Mouse (Mus musculus): ENCODE data around the gene Mfsd9. TPM values are rescaled to one million over a fixed set of nuclear protein-coding genes. Genes with fewer than 3 reads are reported as not detected.

Mfsd9 gene
- total RNA-seq (2012; rRNA removed), result not detected in 2 replicates
- not detected in 2 replicates for total RNA-seq (2014; rRNA removed)
- not detected in 2 replicates for polyA plus RNA-seq (2012; ENCODE audit: insufficient read length, low read depth)

- H3K36me3 ChIP-seq (replicated peaks in 1 of 2; ENCODE audit: control insufficient read depth in 1 of 2, insufficient read depth in 1 of 2, low read length in 1 of 2), result no peaks in the 10 kb centered on the region
- H3K4me2 ChIP-seq (ENCODE audit: insufficient read depth, low read depth, poor library complexity, severe bottlenecking), result no peak within 1 kb of the TSS
- H3K27ac ChIP-seq (ENCODE audit: insufficient read depth, low read depth), result no peak within 1 kb of the TSS
- no peaks in the 10 kb centered on the region for H3K79me2 ChIP-seq (replicated peaks; ENCODE audit: control insufficient read depth, extremely low read depth, insufficient read depth, poor library complexity, severe bottlenecking)
- H3K9me3 ChIP-seq (replicated peaks; ENCODE audit: low read length), result peaks cover 72% of the 10 kb centered on the region
- dilution Hi-C loops (cut with MboI; ENCODE audit: extremely low pct_ligation_motif_present, extremely low pct_unique_long_range_greater_than_20kb, low sequenced_read_pairs), result no loop called here
- in situ Hi-C loops (cut with MboI; ENCODE audit: low pct_ligation_motif_present, low pct_unique_long_range_greater_than_20kb, low sequenced_read_pairs), result no loop called here
- no peak for DNase-seq (ENCODE audit: extremely low read depth)
- no peaks in the 10 kb centered on the region for H3K27me3 ChIP-seq (replicated peaks)
- no peaks in the 10 kb centered on the region for H3K4me1 ChIP-seq (ENCODE audit: control insufficient read depth in 1 of 2, insufficient read depth in 2 of 2)
- H3K4me3 ChIP-seq (replicated peaks in 1 of 3; ENCODE audit: low read depth in 2 of 3, low read length in 2 of 3, poor library complexity in 1 of 3), result no peak within 1 kb of the TSS
- no peak for TF ChIP-seq ZC3H11A (IDR thresholded peaks at IDR 0.05; ENCODE audit: low read depth, low read length)
- TF ChIP-seq TCF12 (IDR thresholded peaks at IDR 0.05; ENCODE audit: low read depth, low read length), result no peak
- TF ChIP-seq RCOR1 (conservative IDR thresholded peaks at IDR 0.05; ENCODE audit: low read depth, low read length), result no peak
- TF ChIP-seq MEF2A (IDR thresholded peaks at IDR 0.05; ENCODE audit: borderline replicate concordance, low read depth, low read length), result no peak
- no peak for TF ChIP-seq POLR2AphosphoS2 (IDR thresholded peaks at IDR 0.05; ENCODE audit: low read depth, low read length)
- TF ChIP-seq IRF4 (IDR thresholded peaks at IDR 0.05; ENCODE audit: low read depth, low read length), result no peak
- TF ChIP-seq POLR2A (IDR thresholded peaks at IDR 0.05; ENCODE audit: low read depth, low read length), result no peak
- TF ChIP-seq ETS1 (conservative IDR thresholded peaks at IDR 0.05; ENCODE audit: low read depth, low read length), result no peak
- no peak for TF ChIP-seq UBTF (IDR thresholded peaks at IDR 0.05; ENCODE audit: low read depth, low read length)
- no peak for TF ChIP-seq USF1 (IDR thresholded peaks at IDR 0.05; ENCODE audit: low read depth, low read length)
- TF ChIP-seq CHD2 (IDR thresholded peaks at IDR 0.05; ENCODE audit: low read length), result no peak
- no peak for TF ChIP-seq BHLHE40 (IDR thresholded peaks at IDR 0.05; ENCODE audit: low read depth, low read length)
- TF ChIP-seq SMC3 (IDR thresholded peaks at IDR 0.05; ENCODE audit: low read depth, low read length), result no peak
- TF ChIP-seq MAX (IDR thresholded peaks at IDR 0.05; ENCODE audit: low read length), result no peak
- TF ChIP-seq ZKSCAN1 (IDR thresholded peaks at IDR 0.05; ENCODE audit: borderline replicate concordance, low read depth, low read length), result no peak
- H3K9ac ChIP-seq (ENCODE audit: insufficient read depth, low read depth), result no peak within 1 kb of the TSS
Measured at GRCm38 (mm10) chr1:40790324-40791141, at the start of gene Mfsd9. Gene Mfsd9 (minus strand): TSS chr1:40790687.

- Histone ChIP-seq H3K27me3 (replicated peaks) (no peaks in the 10 kb centered on the region), H3K4me1 (ENCODE audit: control insufficient read depth in 1 of 2, insufficient read depth in 2 of 2) (no peaks in the 10 kb centered on the region), H3K79me2 (replicated peaks; ENCODE audit: control insufficient read depth, extremely low read depth, insufficient read depth, poor library complexity, severe bottlenecking) (no peaks in the 10 kb centered on the region), H3K9ac (ENCODE audit: insufficient read depth, low read depth) (no peak overlapping the region), H3K4me2 (ENCODE audit: insufficient read depth, low read depth, poor library complexity, severe bottlenecking) (no peak overlapping the region), H3K36me3 (replicated peaks in 1 of 2; ENCODE audit: control insufficient read depth in 1 of 2, insufficient read depth in 1 of 2, low read length in 1 of 2) (no peaks in the 10 kb centered on the region), H3K27ac (ENCODE audit: insufficient read depth, low read depth) (no peak overlapping the region), H3K9me3 (replicated peaks; ENCODE audit: low read length) (peaks cover 61% of the 10 kb centered on the region), H3K4me3 (replicated peaks in 1 of 3; ENCODE audit: low read depth in 2 of 3, low read length in 2 of 3, poor library complexity in 1 of 3) (no peak overlapping the region)
- TF ChIP-seq MXI1 (IDR thresholded peaks at IDR 0.05; ENCODE audit: low read depth, low read length) (no peak), POLR2A (IDR thresholded peaks at IDR 0.05; ENCODE audit: low read depth, low read length) (no peak), ETS1 (conservative IDR thresholded peaks at IDR 0.05; ENCODE audit: low read depth, low read length) (no peak), USF2 (conservative IDR thresholded peaks at IDR 0.05; ENCODE audit: low read depth, low read length) (no peak), NRF1 (IDR thresholded peaks at IDR 0.05; ENCODE audit: low read depth, low read length) (no peak)
- dilution Hi-C loops (cut with MboI; ENCODE audit: extremely low pct_ligation_motif_present, extremely low pct_unique_long_range_greater_than_20kb, low sequenced_read_pairs), result no loop called here
- in situ Hi-C loops (cut with MboI; ENCODE audit: low pct_ligation_motif_present, low pct_unique_long_range_greater_than_20kb, low sequenced_read_pairs), result no loop called here
- DNase-seq (ENCODE audit: extremely low read depth), result no peak
Measured at GRCm38 (mm10) chr1:40835468-40835867, 45.0 kb upstream of the Mfsd9 start.
